Mouse (Mus musculus) heart, adult 2 months (tissue): ENCODE measurements around the gene Slc2a6.

Experiments used
- CTCF ChIP-seq: fragments of 200-600 bp; IDR thresholded peaks from 2 replicates; pipeline ENCODE4 v1.8.1; 2022; ENCODE audit warnings: antibody characterized with exemption, mild to moderate bottlenecking, moderate library complexity
- EP300 ChIP-seq: fragments of 200-500 bp; IDR thresholded peaks from 2 replicates; pipeline ENCODE4 v1.6.1; 2011; ENCODE audit warnings: low read depth, low read length, control low read depth; ENCODE audit not compliant: insufficient read depth
- POLR2A ChIP-seq: fragments of 200-500 bp; IDR thresholded peaks from 2 replicates; pipeline ENCODE4 v1.6.1; 2011; ENCODE audit warnings: mild to moderate bottlenecking, low read depth, low read length, control low read depth; ENCODE audit not compliant: insufficient read depth

GRCm38 (mm10) chr2:27026332-27026731 is 1.5 kb downstream of the Slc2a6 start:
- TF ChIP-seq POLR2A (no peak), CTCF (no peak), EP300 (no peak)
